Mouse (Mus musculus) lung, adult 18-20 months (tissue): ENCODE measurements around the gene Arsb.
"Not testable (repeated sequence)": the region's sequence is repeated elsewhere in the genome, so short reads cannot be mapped to it uniquely, and the experiment has no call there.

Experiments used
- DNase-seq, 2 experiments: peaks; one replicate each; pipeline ENCODE4 v3.0.0; 2022; ENCODE audit warnings: mixed read lengths in 2 of 2

The Arsb gene

DNA sequence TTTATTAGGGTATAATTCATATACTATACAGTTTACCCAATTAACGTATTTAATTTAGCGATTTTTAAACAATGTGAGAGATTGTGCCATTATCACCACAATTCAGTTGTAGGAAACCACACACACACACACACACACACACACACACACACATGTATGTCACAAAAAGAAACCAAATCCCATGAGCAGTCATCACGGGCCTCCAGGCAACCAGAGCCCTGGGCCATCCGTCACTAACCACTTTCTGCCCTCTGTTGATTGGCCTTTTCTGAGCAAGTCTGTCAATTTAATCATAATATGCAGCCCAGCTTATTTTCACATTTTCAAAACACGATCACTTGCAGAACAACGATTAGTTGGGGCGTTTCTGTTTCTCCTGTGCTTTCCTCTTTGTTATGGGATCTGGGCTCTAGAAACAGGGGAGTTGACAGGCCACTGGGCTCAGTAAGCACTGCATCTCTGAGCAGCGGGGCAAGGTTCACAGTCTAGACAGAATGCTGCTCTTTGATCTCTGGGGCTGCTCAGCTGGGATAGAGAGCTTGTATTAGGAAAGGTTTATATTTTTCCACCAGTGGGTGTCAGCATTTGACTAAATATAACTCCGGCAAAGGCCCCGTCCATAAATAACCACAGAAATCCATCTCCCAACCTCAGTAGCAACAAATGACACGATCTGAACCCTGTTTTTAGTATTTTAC lies 21.7 kb downstream of the Arsb start:
- peak in 1 of 2 experiments; percentile 7 for DNase-seq

DNA sequence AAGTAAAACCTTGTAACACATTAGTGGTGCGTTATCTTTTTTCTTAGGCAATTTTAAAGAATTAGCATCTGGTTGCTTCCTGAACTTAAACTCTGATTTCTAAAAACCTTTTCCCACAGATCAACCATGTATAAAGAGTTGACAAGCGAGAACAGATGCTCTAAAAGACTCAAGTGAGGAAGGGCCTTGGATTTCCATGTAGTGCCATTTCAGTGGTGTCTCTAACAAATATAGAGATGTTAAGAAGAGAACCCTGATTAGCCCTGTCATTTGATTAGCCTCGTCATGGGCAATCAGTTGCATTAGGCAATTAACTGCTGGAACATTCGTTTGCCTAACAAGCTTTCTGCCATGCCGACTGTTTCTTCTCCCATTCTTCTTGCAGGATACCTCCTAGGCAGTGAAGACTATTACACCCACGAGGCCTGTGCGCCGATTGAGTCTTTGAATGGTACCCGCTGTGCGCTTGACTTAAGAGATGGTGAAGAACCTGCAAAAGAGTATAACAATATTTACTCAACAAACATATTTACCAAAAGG lies 22.3 kb downstream of the Arsb start:
- DNase-seq: no peak

DNA sequence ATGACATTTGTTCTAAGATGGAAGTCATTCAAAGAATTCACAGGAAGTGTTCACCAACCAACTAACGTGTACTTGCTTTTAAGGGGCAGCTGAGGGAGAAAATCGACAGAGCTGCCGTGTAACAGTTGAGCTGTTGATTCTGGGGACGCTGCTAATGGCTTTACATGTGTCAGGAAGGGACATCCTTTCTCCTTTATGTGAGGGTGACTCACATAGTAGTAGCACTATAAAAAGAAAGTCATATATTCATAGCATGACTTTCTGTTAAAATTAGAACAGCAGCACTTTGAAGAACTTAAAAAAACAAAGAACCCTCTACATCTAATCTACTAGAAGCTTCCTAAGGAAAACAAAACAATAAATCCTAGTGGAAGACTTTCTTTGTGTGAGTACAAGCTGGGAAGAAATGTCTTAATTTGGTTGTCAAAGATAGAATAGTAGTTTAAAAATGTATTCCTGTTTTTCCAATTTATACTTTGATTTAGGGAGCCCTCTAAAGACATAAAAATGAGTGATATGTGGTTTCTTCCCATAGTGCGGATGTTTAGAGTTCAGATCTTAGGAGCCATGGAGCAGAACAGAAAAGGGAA lies 25.7 kb downstream of the Arsb start:
- DNase-seq: no peak

DNA sequence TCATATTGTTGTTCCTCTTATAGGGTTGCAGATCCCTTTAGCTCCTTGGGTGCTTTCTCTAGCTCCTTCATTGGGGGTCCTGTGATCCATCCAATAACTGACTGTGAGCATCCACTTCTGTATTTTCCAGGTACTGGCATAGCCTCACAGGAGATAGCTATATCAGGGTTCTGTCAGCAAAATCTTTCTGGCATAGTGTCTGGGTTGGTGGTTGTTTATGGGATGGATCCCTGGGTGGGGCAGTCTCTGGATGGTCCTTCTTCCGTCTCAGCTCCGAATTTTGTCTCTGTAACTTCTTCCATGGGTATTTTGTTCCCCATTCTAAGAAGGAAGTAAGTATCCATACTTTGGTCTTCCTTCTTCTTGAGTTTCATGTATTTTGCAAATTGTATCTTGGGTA lies 38.9 kb downstream of the Arsb start:
- DNase-seq: not testable (repeated sequence)

DNA sequence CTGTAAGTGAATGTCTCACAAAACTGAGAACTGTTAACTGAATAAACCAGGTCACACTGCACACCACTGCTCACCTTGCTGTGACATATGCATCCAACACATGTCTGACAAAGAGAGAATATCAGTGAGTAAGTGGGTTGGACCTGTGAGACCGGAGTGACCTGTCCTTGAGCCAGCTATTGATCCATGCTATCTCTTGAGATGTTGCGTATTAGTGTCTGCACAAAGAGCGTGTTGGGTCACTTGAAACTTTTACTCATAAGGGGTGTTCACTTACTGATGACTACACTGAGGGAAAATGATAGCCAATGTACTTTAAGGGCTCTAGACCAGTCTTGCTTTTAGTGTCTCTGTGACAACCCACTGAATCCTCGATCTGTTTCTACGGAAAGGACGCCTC lies 42.7 kb downstream of the Arsb start:
- no peak for DNase-seq

DNA sequence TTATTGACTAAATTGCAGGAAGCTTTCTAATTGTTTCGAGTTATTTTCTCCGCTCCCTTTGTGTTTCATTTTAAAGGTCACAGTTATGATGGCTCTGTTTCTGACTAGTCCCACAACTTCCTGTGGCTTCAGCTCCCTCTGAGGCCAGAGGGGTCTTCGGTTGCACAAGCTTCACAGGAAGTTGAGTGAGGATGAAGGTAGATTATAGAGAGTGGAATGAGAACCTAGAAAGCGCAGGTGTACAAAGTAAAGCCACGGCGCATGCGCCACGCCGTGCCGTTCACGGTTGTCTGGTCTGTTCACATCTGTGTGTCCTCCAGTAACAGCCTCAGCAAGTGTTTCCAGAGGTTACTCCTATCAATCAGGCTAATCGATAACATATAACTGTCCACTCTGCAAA lies 43.2 kb downstream of the Arsb start:
- no peak for DNase-seq

DNA sequence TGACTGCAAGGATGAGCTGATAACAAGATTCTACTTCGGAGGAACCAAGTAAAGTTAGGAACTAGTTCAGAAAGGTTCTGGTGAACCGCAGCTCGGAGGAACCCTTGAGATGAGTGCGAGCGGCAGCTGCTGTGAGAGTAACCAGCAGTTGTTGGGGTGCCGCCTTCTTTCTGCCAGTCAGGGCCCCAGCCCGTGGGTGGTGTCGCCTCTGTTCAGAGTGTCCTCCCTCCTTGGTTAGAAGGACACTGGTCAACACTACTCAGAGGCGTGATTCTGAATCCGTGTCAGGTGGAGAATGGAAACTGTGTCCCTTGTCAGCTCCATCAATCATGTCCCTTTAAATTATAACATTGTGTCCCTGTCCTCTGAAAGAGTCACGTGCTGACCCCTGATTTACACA lies 43.7 kb downstream of the Arsb start:
- DNase-seq: no peak

DNA sequence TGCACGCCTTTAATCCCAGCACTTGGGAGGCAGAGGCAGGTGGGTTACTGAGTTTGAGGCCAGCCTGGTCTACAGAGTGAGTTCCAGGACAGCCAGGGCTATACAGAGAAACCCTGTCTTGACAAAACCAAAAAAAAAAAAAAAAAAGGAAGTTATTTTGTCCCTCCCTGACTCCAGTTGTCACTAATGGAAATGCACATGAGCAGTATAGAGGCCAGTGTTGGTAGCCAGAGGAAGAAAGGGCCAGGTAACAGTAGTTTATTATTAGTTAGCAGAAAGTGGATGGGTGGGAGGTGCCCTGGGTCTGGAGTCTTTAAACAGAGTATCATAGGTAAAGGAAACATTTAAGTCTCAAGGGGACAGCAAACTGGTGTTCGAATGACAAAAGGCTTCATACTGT lies 44.7 kb downstream of the Arsb start:
- DNase-seq: no peak

DNA sequence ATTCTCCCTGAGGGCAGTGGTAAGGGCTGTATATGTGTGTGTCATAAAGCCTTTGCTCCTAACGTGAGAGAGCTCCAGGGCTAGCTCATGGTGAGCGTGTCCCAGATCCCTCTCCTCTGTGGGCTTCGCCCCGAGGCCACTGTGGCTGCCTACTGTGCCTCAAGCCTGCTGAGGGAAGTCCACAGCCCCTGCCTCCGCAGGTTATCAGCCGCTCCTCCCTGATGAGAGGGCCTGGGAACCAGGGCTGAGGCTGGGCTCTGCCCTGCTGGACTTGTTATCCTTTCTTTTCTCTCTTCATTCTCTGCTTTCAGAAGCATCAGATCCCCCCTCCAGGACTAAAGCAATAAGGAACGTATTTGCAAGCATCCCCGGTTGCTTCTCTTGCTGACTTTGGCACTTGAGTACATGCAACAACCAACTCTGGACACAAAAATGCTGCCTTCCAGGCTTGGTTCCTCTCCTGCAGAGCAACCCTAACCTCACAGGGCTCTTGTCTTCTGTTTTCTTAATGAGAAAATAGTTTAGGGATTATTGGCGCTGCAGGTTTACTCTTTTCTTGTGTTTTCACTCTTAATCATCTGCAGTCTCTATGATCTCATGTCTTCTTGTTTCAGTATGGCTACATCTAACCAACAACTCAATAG lies 45.4 kb downstream of the Arsb start:
- DNase-seq: no peak

DNA sequence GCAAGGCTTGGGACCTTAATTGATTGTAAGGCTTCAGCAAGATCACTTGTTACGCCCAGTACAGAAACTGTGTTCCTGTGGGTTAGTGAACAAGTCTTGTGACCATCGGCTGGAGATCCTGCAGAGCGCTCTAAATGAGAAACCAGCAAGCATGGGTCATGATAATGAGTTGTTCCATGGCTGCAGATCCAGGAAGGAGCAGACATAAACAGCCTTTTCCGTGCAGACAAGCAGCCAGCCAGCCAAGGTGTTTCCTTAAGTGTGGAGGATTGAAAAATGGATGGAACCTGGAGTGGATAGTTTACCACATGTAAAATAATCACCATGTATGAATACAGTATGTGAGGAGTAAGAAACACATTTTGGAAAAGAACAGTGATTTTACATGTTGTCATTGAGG lies 48.7 kb downstream of the Arsb start:
- DNase-seq: no peak

DNA sequence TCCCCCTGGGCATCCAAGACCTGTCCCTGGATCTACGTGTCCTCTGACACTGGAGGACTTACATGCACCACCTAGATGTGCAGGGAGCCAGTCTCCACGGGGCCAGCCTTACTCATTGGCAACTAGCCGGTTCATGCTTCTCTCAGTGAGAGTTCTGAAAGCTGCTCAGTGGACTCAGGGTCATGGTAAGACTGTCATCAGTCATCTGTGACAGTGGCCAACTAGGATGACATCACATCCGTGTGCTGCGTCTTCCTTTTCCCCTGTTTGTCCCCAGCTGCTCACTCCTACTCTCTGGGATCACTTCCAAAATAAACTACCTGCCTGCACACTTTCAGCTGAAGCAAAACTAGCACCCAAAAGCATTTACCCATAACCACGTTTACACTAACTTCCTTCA lies 50.6 kb downstream of the Arsb start:
- no peak for DNase-seq

DNA sequence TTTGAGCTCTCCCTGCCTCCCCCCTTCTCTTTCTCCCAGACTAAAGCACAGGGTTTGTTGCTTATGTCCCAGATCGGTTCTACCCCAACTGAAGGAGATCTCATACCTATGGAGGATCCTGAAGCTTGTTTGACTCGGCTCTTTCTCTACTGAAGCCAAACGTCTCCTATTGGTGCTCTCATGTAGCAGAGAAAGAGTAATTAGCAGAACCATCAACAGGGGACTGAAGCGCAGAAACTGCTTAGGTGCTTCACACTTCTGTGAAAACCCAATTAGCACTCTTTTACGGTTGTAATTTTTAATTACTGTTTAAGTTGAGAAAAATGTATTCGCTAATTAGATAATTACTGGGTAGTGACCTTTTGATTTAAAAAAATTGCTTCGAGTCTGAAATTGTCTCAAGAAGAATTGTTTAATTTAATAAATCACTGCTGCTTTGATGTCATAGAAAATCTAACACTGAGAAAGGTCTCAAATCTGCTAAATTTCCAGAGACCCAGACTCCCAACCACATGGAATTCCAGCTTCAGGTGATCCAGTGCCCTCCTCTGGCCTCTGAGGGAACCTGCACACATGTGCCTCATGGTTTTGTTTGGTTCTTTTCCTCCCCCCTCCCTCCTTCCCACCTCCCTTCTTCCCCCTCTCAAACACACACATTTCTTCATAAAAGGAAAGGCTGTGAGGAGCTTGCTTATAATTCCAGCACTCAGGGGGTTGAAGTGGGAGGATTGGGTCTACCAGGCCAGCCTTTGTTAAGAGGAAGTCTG lies 54.5 kb downstream of the Arsb start:
- DNase-seq: no peak

DNA sequence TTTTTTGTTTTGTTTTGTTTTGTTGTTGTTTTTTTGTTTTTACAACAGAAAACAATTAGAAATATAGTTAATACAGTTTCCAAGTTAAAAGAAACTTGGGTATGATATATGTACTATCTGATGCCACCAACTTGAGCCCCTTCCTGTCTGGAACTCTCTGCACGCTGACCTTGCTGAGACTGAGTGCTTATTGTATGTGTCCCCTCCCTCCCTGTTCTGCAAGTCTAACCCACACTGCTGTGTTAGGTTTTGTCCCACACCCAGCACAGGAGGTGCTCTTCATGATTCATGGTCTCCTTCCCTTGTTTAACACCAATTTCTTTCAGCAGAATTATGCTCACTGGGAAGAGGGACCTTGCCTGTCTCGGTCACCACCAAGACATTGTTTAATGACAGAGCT lies 56.3 kb downstream of the Arsb start:
- DNase-seq: no peak

DNA sequence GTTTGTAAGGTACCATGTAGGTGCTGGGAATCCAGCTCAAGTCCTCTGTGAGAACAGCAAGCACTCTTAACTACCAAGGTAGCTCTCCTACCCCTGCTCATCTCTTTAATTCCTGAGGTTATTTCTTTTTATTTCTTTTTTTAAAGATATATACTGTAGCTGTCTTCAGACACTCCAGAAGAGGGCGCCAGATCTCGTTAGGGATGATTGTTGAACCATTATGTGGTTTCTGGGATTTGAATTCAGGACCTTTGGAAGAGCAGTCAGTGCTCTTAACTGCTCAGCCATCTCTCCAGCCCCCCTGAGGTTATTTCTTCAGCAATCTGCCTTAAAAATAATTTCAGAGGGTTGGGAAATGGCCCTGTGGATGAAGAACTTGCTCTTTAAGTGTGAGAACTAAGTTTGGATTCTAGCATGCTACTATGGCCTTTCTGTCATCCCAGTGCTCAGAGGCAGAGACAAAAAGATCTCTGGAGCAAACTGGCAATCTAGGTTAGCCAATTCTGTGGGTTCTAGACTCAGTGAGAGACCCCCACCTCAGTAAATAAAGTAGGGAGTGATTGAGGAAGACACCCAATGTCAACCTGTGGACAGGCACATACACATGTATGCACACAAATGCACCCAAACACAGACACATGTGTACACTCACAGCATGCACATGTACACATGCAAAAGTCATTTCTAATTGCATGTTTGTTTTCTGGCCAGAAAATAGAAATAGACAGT lies 58.3 kb downstream of the Arsb start:
- DNase-seq: no peak

DNA sequence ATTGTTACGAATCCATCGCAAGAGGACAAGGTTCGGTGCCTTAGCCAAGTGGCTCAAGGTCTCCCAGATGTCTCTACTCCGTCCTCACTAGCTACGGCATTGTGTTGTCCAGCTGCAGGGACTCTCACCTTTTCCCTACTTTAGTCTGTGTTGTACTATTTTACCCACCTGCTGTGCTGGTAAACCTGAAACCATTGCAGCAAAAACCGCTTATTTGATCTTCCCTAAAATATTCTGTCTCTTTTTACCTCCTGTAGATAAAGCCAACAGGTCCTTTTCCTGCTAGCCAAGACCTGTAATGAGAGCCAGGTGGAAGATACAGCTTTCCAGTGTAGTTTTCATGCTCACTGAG lies 58.8 kb downstream of the Arsb start:
- DNase-seq: no peak

DNA sequence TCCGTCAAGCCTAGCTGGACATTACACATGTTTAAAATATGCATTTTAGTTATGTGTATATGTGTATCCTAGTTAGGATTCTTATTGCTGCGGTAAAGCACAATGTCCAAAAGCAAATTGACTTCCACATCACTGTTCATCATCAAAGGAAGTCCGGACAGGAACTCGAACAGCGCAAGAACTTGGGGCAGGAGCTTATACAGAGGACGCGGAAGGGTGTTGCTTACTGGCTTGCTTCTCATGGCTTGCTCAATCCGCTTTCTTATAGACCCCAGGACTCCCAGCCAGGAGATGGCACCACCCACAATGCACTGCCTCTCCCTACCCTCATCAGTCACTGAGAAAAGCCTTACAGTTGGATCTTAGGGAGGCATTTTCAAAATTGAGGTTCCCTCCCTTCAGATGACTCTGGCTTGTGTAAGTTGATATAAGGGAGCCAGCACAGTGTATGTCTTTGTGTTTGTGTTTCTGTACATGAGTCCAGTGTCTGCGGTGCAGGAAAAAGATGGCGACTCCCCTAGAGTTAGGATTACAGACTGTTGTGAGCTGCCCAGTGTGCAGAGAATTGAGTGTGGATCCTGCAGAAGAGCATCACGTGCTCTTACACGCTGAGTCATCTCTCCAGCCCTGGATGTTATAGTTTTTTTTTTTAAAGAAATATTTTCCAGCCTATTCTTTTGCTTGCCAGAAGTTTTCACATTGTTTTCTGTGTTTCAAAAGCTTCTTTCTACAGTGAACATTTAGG lies 66.2 kb downstream of the Arsb start:
- no peak for DNase-seq

DNA sequence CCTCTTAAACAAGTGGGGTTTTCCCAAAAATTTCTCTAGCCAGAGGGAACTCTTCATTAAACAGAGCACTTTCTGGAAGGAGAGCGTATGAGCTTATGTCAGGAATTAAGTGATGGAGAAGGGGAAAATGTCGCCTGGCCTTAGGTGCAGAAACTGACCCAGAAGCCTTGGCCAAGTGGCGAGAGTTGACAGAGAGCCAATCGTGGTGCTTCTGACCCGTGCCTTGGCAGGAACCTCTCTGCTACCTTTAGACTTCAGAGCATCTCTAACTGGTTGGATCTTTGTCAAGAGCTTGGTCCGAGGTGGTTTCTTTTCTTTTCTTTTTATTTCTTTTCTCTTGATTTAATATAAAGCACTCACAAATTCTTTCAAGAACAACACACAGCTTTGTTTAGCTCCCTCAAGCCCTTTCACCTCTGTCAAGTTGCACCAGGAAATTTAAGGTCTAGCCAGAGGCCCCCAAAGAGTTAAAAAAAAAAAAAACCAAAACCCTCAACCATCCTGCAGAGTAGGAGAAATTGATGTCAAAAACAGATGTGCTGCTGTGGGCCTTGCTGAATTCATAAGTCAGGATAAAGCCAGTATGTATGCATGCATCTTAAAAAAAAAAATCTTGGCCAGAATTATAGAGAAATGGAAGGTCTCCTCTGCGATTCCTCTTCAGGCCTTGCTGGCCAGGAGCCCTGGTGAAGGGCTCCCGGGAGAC lies 67.2 kb downstream of the Arsb start:
- DNase-seq: no peak

DNA sequence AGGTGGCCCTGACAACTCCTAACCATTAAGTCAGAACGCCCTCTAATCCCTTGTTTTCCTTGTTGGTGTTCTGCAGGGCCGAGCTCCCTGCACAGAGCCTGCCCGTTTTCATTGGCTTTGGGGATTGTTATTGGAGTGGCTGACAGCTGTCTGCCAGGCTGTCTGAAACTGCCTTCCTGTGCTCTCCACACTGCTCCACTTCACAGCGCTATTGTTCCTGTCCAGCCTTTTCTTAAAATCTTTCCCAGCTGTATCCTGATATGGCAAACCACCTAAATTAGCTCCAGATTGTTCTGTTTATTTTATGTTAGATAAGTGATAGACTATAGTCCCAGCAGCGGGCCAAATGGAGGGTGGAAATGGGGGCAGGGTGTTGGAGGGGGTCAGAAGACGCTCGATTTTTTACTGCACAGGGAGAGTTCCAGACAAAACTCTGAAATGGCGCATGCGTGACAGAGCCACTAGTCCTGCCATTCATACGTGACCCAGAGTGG lies 67.8 kb downstream of the Arsb start:
- DNase-seq: no peak

DNA sequence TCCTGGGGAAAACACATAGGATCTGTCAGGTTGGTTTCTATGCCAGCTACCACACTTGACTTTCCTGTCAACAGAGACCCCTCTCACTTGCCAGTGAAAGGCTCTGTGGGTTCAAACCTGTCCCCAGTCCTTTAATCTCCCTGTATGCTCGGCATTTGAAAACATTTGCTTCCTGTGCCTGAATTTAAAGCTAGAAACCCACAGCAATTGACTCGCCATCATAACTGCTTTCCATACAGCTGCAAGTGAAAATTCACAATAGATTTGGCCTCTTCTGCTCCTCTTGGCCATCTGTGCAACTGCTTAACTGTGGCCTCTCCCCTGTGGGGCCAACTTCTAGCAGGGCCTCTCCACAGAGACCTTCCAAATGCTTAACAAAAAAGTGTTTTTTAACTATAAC lies 68.3 kb downstream of the Arsb start:
- DNase-seq: no peak

DNA sequence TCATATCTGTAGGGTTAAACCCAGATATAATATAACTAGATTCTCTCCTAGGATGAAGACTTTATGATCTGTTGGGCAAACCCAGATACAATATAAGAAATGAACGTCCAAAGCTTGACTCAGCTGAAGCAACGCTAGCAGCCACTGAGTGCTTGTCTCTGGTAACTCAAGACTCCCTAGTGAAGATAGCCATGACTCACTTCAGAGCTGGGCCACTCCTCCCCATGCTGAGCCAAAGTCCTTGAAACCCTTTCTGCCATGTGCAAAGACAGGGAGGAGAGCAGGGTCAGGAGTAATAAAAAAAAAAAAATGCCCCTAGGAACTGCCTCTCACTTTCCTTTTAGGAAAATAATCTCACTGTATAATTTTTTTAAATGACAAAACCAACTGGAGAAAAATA lies 68.7 kb downstream of the Arsb start:
- no peak for DNase-seq

DNA sequence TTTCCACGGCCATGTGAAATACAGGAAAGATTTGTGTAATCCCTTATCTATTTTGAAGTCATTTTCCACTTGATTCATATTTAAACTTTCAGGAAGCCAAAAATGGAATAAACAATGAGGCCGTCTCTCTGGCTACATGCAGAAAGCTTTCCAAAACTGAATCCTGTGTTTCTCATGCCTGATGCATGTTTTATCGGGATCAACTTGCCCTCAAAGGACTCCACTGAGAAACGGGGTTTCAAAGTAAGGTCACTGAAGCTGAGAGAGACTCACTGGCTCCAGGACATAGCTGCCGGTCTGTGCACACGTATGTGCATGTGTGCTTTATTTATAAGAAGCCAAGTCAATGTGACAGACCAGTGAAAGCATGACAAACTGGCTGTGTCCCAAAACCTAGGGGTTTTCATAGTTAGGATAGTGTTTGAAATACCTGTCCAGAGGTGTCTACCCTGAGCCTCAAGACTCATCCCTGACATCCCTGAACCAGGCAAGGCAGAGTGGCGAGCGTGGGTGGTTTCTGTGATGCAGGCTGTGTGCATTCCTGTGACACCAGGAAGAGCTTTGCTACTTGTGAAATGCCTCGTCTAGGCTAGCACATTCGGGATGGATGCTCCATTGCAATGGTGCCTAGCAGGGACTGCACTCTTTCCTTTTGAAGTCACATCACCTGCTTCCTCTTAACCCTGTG lies 75.5 kb downstream of the Arsb start:
- DNase-seq: no peak
